Mouse (Mus musculus): ENCODE data around the gene Ralgps1. TPM values are rescaled to one million over a fixed set of nuclear protein-coding genes. Genes with fewer than 3 reads are reported as not detected.

Gene Ralgps1
- polyA plus RNA-seq, 1 experiment from 2014 or later: 5.0 TPM

- no peak overlapping the region for H3K4me2 ChIP-seq (ENCODE audit: low read depth, severe bottlenecking)
- no peak overlapping the region for H3K4me3 ChIP-seq (ENCODE audit: low read depth, low read length)
- H3K9ac ChIP-seq (ENCODE audit: low read length): no peak overlapping the region
- peaks cover 3% of the 10 kb centered on the region for H3K27me3 ChIP-seq (ENCODE audit: control insufficient read depth, insufficient read depth, low read length)
- ATAC-seq (ENCODE audit: insufficient number of reproducible peaks, low FRiP score, low TSS enrichment, low read depth): no peak
- no peaks in the 10 kb centered on the region for H3K9me3 ChIP-seq (ENCODE audit: control insufficient read depth, low read length)
- no peaks in the 10 kb centered on the region for H3K36me3 ChIP-seq (ENCODE audit: control insufficient read depth, insufficient read depth, low read length)
- 87% methylated on average over 4 of the region's 4 CpGs for WGBS
- no peak overlapping the region for H3K27ac ChIP-seq (replicated peaks; ENCODE audit: low read depth, low read length)
- no peaks in the 10 kb centered on the region for H3K4me1 ChIP-seq (ENCODE audit: control insufficient read depth, insufficient read depth, low read length)
- no peak for DNase-seq (ENCODE audit: low spot score)
Measured at GRCm38 (mm10) chr2:33137731-33138130, 233.6 kb downstream of the Ralgps1 start.

GRCm38 (mm10) chr2:33137244-33137643, 234.0 kb downstream of the Ralgps1 start:
- H3K27me3 ChIP-seq (ENCODE audit: control insufficient read depth, insufficient read depth, low read length): peaks cover 8% of the 10 kb centered on the region
- no peaks in the 10 kb centered on the region for H3K9me3 ChIP-seq (ENCODE audit: control insufficient read depth, low read length)
- WGBS: 90% methylated on average over 9 of the region's 9 CpGs
- no peak overlapping the region for H3K27ac ChIP-seq (replicated peaks; ENCODE audit: low read depth, low read length)
- ATAC-seq (ENCODE audit: insufficient number of reproducible peaks, low FRiP score, low TSS enrichment, low read depth): no peak
- no peak overlapping the region for H3K9ac ChIP-seq (ENCODE audit: low read length)
- H3K4me2 ChIP-seq (ENCODE audit: low read depth, severe bottlenecking): no peak overlapping the region
- H3K36me3 ChIP-seq (ENCODE audit: control insufficient read depth, insufficient read depth, low read length): no peaks in the 10 kb centered on the region
- DNase-seq (ENCODE audit: low spot score): no peak
- H3K4me3 ChIP-seq (ENCODE audit: low read depth, low read length): no peak overlapping the region
- H3K4me1 ChIP-seq (ENCODE audit: control insufficient read depth, insufficient read depth, low read length): no peaks in the 10 kb centered on the region

- Histone ChIP-seq H3K27me3 (ENCODE audit: control insufficient read depth, insufficient read depth, low read length) (peaks cover 11% of the 10 kb centered on the region), H3K36me3 (ENCODE audit: control insufficient read depth, insufficient read depth, low read length) (no peaks in the 10 kb centered on the region), H3K4me2 (ENCODE audit: low read depth, severe bottlenecking) (no peak overlapping the region), H3K9ac (ENCODE audit: low read length) (no peak overlapping the region), H3K9me3 (ENCODE audit: control insufficient read depth, low read length) (no peaks in the 10 kb centered on the region), H3K27ac (replicated peaks; ENCODE audit: low read depth, low read length) (no peak overlapping the region), H3K4me1 (ENCODE audit: control insufficient read depth, insufficient read depth, low read length) (no peaks in the 10 kb centered on the region), H3K4me3 (ENCODE audit: low read depth, low read length) (no peak overlapping the region)
- WGBS: 90% methylated on average over 6 of the region's 6 CpGs
- no peak for ATAC-seq (ENCODE audit: insufficient number of reproducible peaks, low FRiP score, low TSS enrichment, low read depth)
- DNase-seq (ENCODE audit: low spot score): no peak
Measured at GRCm38 (mm10) chr2:33136366-33136765, 234.9 kb downstream of the Ralgps1 start.

GRCm38 (mm10) chr2:33134766-33135490, 236.4 kb downstream of the Ralgps1 start:
- ATAC-seq (ENCODE audit: insufficient number of reproducible peaks, low FRiP score, low TSS enrichment, low read depth): no peak
- Histone ChIP-seq H3K4me2 (ENCODE audit: low read depth, severe bottlenecking) (no peak overlapping the region), H3K27ac (replicated peaks; ENCODE audit: low read depth, low read length) (no peak overlapping the region), H3K27me3 (ENCODE audit: control insufficient read depth, insufficient read depth, low read length) (peaks cover 11% of the 10 kb centered on the region), H3K9ac (ENCODE audit: low read length) (no peak overlapping the region), H3K4me3 (ENCODE audit: low read depth, low read length) (no peak overlapping the region), H3K4me1 (ENCODE audit: control insufficient read depth, insufficient read depth, low read length) (peaks cover under 1% of the 10 kb centered on the region; the same call in 1 of the 2 replicates), H3K9me3 (ENCODE audit: control insufficient read depth, low read length) (no peaks in the 10 kb centered on the region), H3K36me3 (ENCODE audit: control insufficient read depth, insufficient read depth, low read length) (no peaks in the 10 kb centered on the region)
- 80% methylated on average over 7 of the region's 7 CpGs for WGBS
- no peak for DNase-seq (ENCODE audit: low spot score)

- H3K4me3 ChIP-seq (ENCODE audit: low read depth, low read length): no peak overlapping the region
- no peak overlapping the region for H3K27ac ChIP-seq (replicated peaks; ENCODE audit: low read depth, low read length)
- H3K9me3 ChIP-seq (ENCODE audit: control insufficient read depth, low read length): no peaks in the 10 kb centered on the region
- no peak for DNase-seq (ENCODE audit: low spot score)
- WGBS: 7% methylated on average over 7 of the region's 7 CpGs
- H3K4me2 ChIP-seq (ENCODE audit: low read depth, severe bottlenecking): no peak overlapping the region
- peaks cover 3% of the 10 kb centered on the region; the same call in 1 of the 2 replicates for H3K4me1 ChIP-seq (ENCODE audit: control insufficient read depth, insufficient read depth, low read length)
- H3K9ac ChIP-seq (ENCODE audit: low read length): no peak overlapping the region
- ATAC-seq (ENCODE audit: insufficient number of reproducible peaks, low FRiP score, low TSS enrichment, low read depth): no peak
- no peaks in the 10 kb centered on the region for H3K36me3 ChIP-seq (ENCODE audit: control insufficient read depth, insufficient read depth, low read length)
- peaks cover 11% of the 10 kb centered on the region for H3K27me3 ChIP-seq (ENCODE audit: control insufficient read depth, insufficient read depth, low read length)
Measured at GRCm38 (mm10) chr2:33132306-33132705, 239.0 kb downstream of the Ralgps1 start.

- no peak within 1 kb of the TSS for H3K9ac ChIP-seq (ENCODE audit: low read length)
- DNase-seq (ENCODE audit: low spot score): peak; percentile 63
- peaks cover 3% of the 10 kb centered on the region; the same call in 1 of the 2 replicates for H3K4me1 ChIP-seq (ENCODE audit: control insufficient read depth, insufficient read depth, low read length)
- H3K36me3 ChIP-seq (ENCODE audit: control insufficient read depth, insufficient read depth, low read length): no peaks in the 10 kb centered on the region
- H3K4me2 ChIP-seq (ENCODE audit: low read depth, severe bottlenecking): peak within 1 kb of the TSS; percentile 82
- 0 out of 2 replicates have a peak within 1 kb of the TSS, but pooled peaks have one; percentile 21 for H3K27ac ChIP-seq (replicated peaks; ENCODE audit: low read depth, low read length)
- under 1% methylated on average over 22 of the region's 22 CpGs for WGBS
- H3K4me3 ChIP-seq (ENCODE audit: low read depth, low read length): peak within 1 kb of the TSS; percentile 49
- peaks cover 11% of the 10 kb centered on the region for H3K27me3 ChIP-seq (ENCODE audit: control insufficient read depth, insufficient read depth, low read length)
- ATAC-seq (ENCODE audit: insufficient number of reproducible peaks, low FRiP score, low TSS enrichment, low read depth): peak; percentile 41
- H3K9me3 ChIP-seq (ENCODE audit: control insufficient read depth, low read length): no peaks in the 10 kb centered on the region
Measured at GRCm38 (mm10) chr2:33131500-33132092, 239.7 kb downstream of the Ralgps1 start, which contains the start of gene Garnl3. Garnl3 (minus strand) TSS chr2:33131654.

- under 1% methylated on average over 52 of the region's 55 CpGs for WGBS
- ATAC-seq (ENCODE audit: insufficient number of reproducible peaks, low FRiP score, low TSS enrichment, low read depth): peak; percentile 93
- H3K27ac ChIP-seq (replicated peaks; ENCODE audit: low read depth, low read length): 0 out of 2 replicates have a peak overlapping the region, but pooled peaks have one; percentile 21
- no peaks in the 10 kb centered on the region for H3K36me3 ChIP-seq (ENCODE audit: control insufficient read depth, insufficient read depth, low read length)
- H3K4me1 ChIP-seq (ENCODE audit: control insufficient read depth, insufficient read depth, low read length): peaks cover 3% of the 10 kb centered on the region; the same call in 1 of the 2 replicates
- H3K9me3 ChIP-seq (ENCODE audit: control insufficient read depth, low read length): no peaks in the 10 kb centered on the region
- peak overlapping the region; percentile 82 for H3K4me2 ChIP-seq (ENCODE audit: low read depth, severe bottlenecking)
- H3K4me3 ChIP-seq (ENCODE audit: low read depth, low read length): peak overlapping the region; percentile 49
- peaks cover 11% of the 10 kb centered on the region for H3K27me3 ChIP-seq (ENCODE audit: control insufficient read depth, insufficient read depth, low read length)
- H3K9ac ChIP-seq (ENCODE audit: low read length): peak overlapping the region; percentile 65
- peak; percentile 99 for DNase-seq (ENCODE audit: low spot score)
Measured at GRCm38 (mm10) chr2:33130526-33131483, 240.5 kb downstream of the Ralgps1 start.

GRCm38 (mm10) chr2:33130141-33130525, 241.2 kb downstream of the Ralgps1 start:
- no peak for DNase-seq (ENCODE audit: low spot score)
- H3K4me3 ChIP-seq (ENCODE audit: low read depth, low read length): peak overlapping the region; percentile 49
- ATAC-seq (ENCODE audit: insufficient number of reproducible peaks, low FRiP score, low TSS enrichment, low read depth): peak; percentile 14; the same call in 1 of the 2 replicates
- H3K4me1 ChIP-seq (ENCODE audit: control insufficient read depth, insufficient read depth, low read length): peaks cover 3% of the 10 kb centered on the region; the same call in 1 of the 2 replicates
- 0% methylated on average over 32 of the region's 33 CpGs for WGBS
- H3K36me3 ChIP-seq (ENCODE audit: control insufficient read depth, insufficient read depth, low read length): no peaks in the 10 kb centered on the region
- no peak overlapping the region for H3K27ac ChIP-seq (replicated peaks; ENCODE audit: low read depth, low read length)
- H3K4me2 ChIP-seq (ENCODE audit: low read depth, severe bottlenecking): peak overlapping the region; percentile 82
- H3K9me3 ChIP-seq (ENCODE audit: control insufficient read depth, low read length): no peaks in the 10 kb centered on the region
- H3K27me3 ChIP-seq (ENCODE audit: control insufficient read depth, insufficient read depth, low read length): peaks cover 11% of the 10 kb centered on the region
- H3K9ac ChIP-seq (ENCODE audit: low read length): peak overlapping the region; percentile 65
